Mouse (Mus musculus) hindbrain, embryonic 10.5 days (tissue): ENCODE measurements around the gene Col23a1. TPM values are rescaled to one million over a fixed set of nuclear protein-coding genes. Genes with fewer than 3 reads are reported as not detected.

Source experiments
- DNase-seq: peaks from one replicate; pipeline ENCODE4 v3.0.0-alpha.2; 2017; ENCODE audit warnings: low spot score
- H3K27ac ChIP-seq: fragments of 300-500 bp; sonication (generic); 2 replicates; pipeline ENCODE4 v1.5.1; 2016; ENCODE audit warnings: mild to moderate bottlenecking, moderate library complexity
- H3K27me3 ChIP-seq: fragments of 300-500 bp; sonication (generic); 2 replicates; pipeline ENCODE4 v1.6.1; 2016; ENCODE audit warnings: mild to moderate bottlenecking; ENCODE audit not compliant: poor library complexity, insufficient read depth, severe bottlenecking
- H3K36me3 ChIP-seq: fragments of 300-500 bp; sonication (generic); 2 replicates; pipeline ENCODE4 v1.6.1; 2016; ENCODE audit warnings: mild to moderate bottlenecking, moderate library complexity
- H3K4me1 ChIP-seq: fragments of 300-500 bp; sonication (generic); replicated peaks from 2 replicates; pipeline ENCODE4 v1.6.1; 2016; ENCODE audit warnings: mild to moderate bottlenecking
- H3K4me3 ChIP-seq: fragments of 300-500 bp; sonication (generic); 2 replicates; pipeline ENCODE4 v1.5.1; 2016; ENCODE audit warnings: mild to moderate bottlenecking, moderate library complexity
- H3K9me3 ChIP-seq: fragments of 300-500 bp; sonication (generic); 2 replicates; pipeline ENCODE4 v1.6.1; 2016; ENCODE audit warnings: mild to moderate bottlenecking, moderate library complexity
- WGBS: fragments of 180-500 bp; shearing (Covaris S2); methylation state at CpG from one replicate; pipeline ENCODE4 v1.1.7; 2016; 5-methylcytosine and 5-hydroxymethylcytosine counted together
- polyA plus RNA-seq: library from polyadenylated mRNA; unstranded; fragments of >200 nt; fragmentation: Nextera tagmentation; extraction: Ambion mirVana; gene quantifications from 2 replicates; pipeline ENCODE4 v1.2.1, GENCODE M21; 2016

Col23a1 gene
- polyA plus RNA-seq, 1 experiment from 2014 or later, result 16.6 TPM

DNA sequence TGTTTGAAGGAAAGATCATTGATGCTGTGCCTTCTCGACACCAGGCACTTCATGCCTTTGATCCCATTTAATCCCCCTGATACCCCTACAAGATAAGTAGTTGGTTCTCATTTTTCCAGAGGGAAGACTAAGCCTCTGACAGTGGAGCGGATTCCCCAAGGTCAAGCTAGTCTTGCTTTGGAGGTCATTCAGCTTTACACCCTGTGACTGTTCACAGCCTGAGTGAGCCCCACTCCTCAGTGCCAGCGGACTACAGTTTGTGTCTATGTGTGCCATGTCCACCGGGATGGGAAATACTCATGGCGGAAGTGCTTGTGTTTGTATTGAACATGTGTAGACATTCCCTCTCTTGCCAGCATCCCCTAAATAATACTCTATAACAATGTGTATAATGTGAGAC is 74.6 kb downstream of the Col23a1 start:
- WGBS, result 91% methylated on average over 5 of the region's 5 CpGs
- Histone ChIP-seq H3K36me3 (no peaks in the 10 kb centered on the region), H3K27me3 (no peaks in the 10 kb centered on the region), H3K4me1 (no peaks in the 10 kb centered on the region), H3K4me3 (no peak overlapping the region), H3K9me3 (no peaks in the 10 kb centered on the region), H3K27ac (no peak overlapping the region)
- no peak for DNase-seq

DNA sequence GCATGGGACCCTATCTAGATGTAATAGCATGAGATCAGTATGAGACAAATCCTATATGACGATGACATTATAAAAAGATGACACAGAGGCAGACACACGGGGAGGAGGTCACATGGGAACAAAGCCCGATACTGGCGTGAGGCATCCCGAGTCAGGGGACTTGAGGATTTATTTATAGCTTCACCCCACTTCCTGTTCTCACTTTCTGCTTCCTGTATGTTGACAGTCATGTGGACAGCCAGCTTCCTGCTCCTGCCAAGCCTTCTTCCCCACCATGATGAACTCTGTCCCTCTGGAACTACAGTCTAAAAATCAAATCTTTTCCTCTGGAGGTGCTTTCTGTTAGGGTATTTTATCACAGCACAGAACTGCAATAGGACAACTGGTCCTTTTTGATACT is 77.6 kb downstream of the Col23a1 start:
- no peak for DNase-seq
- 86% methylated on average over 5 of the region's 5 CpGs for WGBS
- Histone ChIP-seq H3K9me3 (no peaks in the 10 kb centered on the region), H3K4me3 (no peak overlapping the region), H3K36me3 (no peaks in the 10 kb centered on the region), H3K4me1 (peaks cover 10% of the 10 kb centered on the region), H3K27ac (no peak overlapping the region), H3K27me3 (no peaks in the 10 kb centered on the region)

DNA sequence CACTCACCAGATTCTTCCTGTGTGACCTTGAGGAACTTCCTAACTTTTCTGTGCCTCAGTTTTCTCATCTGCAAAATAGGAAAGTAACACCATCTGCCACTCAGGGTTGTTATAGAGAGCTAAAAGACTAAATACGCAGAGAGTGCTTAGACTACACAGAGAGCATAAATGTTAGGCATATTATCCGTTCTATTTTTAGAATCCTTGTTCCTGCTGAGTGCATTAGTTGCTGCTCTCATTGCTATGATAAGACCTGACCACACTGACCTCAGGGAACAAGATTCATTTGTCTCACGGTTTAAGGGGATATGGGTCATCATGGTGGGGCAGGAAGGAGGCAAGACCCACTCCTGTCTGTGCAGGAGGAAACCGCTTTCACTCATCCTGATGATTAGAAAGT is 80.6 kb downstream of the Col23a1 start:
- H3K4me3 ChIP-seq, result no peak overlapping the region
- DNase-seq, result no peak
- no peaks in the 10 kb centered on the region for H3K36me3 ChIP-seq
- WGBS, result 81% methylated on average over 4 of the region's 4 CpGs
- no peak overlapping the region for H3K27ac ChIP-seq
- H3K9me3 ChIP-seq, result no peaks in the 10 kb centered on the region
- peaks cover 10% of the 10 kb centered on the region for H3K4me1 ChIP-seq
- no peaks in the 10 kb centered on the region for H3K27me3 ChIP-seq

DNA sequence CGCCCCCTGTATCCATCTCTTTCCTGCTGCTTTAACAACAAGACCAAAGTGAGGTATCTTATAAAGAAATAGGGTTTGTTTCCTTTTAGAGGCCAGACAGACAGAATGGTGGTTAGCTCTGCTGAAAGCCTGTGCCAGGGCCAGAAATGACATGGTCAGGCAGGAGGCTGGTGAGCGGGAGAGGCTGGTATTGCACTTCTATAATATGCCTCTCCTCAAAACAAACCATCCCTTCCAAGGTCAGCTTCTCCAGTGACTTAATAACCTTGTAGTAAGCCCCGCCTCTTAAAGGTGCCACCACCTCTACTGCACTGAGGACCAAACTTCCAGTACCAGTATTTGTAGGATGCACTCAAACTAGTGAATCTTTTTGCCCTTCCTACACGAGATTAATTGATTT is 81.6 kb downstream of the Col23a1 start:
- no peak for DNase-seq
- no peaks in the 10 kb centered on the region for H3K36me3 ChIP-seq
- 69% methylated on average over 4 of the region's 4 CpGs for WGBS
- H3K9me3 ChIP-seq, result no peaks in the 10 kb centered on the region
- H3K27me3 ChIP-seq, result no peaks in the 10 kb centered on the region
- H3K27ac ChIP-seq, result no peak overlapping the region
- no peak overlapping the region for H3K4me3 ChIP-seq
- H3K4me1 ChIP-seq, result peaks cover 10% of the 10 kb centered on the region

DNA sequence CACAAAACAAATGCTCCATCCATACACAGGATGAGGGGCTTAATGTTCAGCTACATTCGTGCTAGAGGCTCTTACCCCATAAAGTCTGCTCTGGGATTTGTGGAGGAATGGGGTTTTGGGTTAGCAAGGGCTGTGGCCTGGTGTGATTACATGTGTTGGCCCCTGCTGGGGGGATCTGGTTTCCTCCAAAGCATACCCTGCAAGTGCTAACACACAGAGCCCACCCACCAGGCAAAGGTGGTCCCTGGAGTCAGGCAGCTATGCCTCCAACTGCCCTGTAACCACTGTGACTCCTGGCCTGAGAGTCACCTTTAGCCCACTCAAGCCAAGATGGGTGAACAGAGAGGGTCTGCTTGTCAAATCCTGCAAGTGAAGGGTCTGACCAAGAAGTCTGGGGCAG is 82.2 kb downstream of the Col23a1 start:
- no peak for DNase-seq
- peaks cover 10% of the 10 kb centered on the region for H3K4me1 ChIP-seq
- no peaks in the 10 kb centered on the region for H3K27me3 ChIP-seq
- no peak overlapping the region for H3K27ac ChIP-seq
- no peak overlapping the region for H3K4me3 ChIP-seq
- no peaks in the 10 kb centered on the region for H3K9me3 ChIP-seq
- H3K36me3 ChIP-seq, result no peaks in the 10 kb centered on the region
- WGBS, result 58% methylated on average over 1 of the region's 1 CpGs

DNA sequence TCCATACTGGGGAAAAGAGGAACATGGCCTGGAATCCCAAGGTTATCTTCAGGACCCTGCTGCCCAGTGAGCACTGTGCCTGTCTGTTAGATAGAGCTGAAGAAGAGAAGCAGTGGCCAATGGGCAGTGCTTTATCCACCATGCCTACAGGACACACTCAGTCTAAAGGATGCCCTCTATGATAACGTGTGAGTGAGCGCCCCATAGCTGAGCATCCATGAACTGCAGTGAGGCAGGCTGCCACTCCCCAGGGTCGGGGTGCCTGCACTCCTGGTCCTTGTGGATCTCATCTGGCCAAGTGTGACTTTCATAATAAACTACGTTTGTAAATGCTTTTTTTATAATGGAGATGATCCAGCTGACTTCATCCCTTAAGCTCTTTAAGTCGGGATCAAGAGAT is 87.5 kb downstream of the Col23a1 start:
- no peak overlapping the region for H3K27ac ChIP-seq
- 73% methylated on average over 5 of the region's 5 CpGs for WGBS
- no peak for DNase-seq
- no peaks in the 10 kb centered on the region; the same call in 1 of the 2 replicates for H3K4me1 ChIP-seq
- H3K9me3 ChIP-seq, result no peaks in the 10 kb centered on the region
- H3K27me3 ChIP-seq, result no peaks in the 10 kb centered on the region
- no peaks in the 10 kb centered on the region for H3K36me3 ChIP-seq
- H3K4me3 ChIP-seq, result no peak overlapping the region

DNA sequence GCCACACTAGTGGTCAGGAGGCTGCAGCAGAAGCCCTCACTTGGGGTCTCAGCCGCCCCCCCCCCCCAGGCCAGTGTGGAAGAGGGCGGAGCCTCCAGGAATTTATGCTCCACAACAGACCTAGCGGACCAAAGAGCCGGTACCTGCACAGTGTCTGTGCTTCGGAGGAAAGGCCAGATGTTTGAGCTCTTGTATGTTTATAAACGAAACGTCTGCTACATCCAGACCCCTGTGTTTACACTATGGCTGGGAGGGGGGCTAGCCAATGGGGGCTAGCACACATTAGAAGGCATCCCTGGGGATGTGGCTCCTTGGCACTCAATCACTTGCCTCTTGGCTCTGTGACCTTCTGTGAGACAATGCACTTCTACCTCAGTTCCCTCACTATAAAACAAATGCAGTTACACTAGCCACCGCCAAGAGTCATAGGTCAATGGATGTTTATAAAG is 99.2 kb downstream of the Col23a1 start:
- peak overlapping the region; percentile 16; the same call in 1 of the 2 replicates for H3K27ac ChIP-seq
- no peaks in the 10 kb centered on the region for H3K9me3 ChIP-seq
- no peak overlapping the region for H3K4me3 ChIP-seq
- no peaks in the 10 kb centered on the region for H3K36me3 ChIP-seq
- H3K4me1 ChIP-seq, result peaks cover 27% of the 10 kb centered on the region
- peak; percentile 23 for DNase-seq
- WGBS, result 41% methylated on average over 8 of the region's 8 CpGs
- no peaks in the 10 kb centered on the region for H3K27me3 ChIP-seq

DNA sequence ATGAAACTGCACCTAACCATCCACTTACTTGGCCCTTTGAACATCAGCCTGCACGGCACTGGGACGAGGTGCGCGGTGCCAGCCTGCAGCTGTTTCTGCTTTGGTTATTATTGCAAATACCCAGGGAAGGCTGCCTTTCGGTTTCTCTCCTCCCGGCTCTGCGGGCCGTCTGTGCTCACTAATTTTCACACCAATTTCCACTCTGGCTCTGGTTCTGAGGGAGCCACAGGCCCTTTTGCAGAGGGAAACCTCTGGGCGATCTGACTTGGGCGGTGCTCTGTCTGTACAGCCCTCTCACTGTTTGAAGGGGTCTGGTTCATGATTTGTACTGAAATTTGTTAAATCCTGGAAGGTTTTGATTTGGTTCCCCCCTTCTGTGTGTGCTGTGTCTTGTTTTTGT is 100.0 kb downstream of the Col23a1 start:
- no peak overlapping the region for H3K4me3 ChIP-seq
- H3K27me3 ChIP-seq, result no peaks in the 10 kb centered on the region
- DNase-seq, result no peak
- H3K27ac ChIP-seq, result no peak overlapping the region; the same call in 1 of the 2 replicates
- WGBS, result 61% methylated on average over 10 of the region's 10 CpGs
- no peaks in the 10 kb centered on the region for H3K36me3 ChIP-seq
- H3K9me3 ChIP-seq, result no peaks in the 10 kb centered on the region
- peaks cover 27% of the 10 kb centered on the region for H3K4me1 ChIP-seq

DNA sequence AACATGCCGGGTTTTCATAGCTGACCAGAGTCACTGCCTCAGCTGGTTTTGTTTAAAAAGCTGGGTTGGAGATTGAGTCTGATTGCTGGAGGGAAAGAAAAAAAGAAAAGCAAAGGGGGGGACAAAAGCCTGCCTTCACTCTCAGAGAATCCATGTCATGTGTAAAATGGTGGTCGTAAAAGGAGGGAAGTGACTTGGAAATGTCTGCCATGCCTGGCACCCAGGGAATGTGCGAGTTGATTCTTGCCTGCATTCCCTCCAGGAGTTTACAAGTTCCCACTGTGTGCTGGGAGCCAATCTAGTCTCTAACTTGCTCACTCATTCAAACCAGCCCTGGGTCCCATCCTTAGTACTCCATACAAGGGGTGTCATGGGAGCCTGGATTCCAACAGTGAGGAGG is 100.8 kb downstream of the Col23a1 start:
- peaks cover 27% of the 10 kb centered on the region for H3K4me1 ChIP-seq
- WGBS, result 68% methylated on average over 3 of the region's 3 CpGs
- no peaks in the 10 kb centered on the region for H3K36me3 ChIP-seq
- DNase-seq, result no peak
- no peak overlapping the region for H3K27ac ChIP-seq
- no peak overlapping the region for H3K4me3 ChIP-seq
- H3K9me3 ChIP-seq, result no peaks in the 10 kb centered on the region
- H3K27me3 ChIP-seq, result no peaks in the 10 kb centered on the region

DNA sequence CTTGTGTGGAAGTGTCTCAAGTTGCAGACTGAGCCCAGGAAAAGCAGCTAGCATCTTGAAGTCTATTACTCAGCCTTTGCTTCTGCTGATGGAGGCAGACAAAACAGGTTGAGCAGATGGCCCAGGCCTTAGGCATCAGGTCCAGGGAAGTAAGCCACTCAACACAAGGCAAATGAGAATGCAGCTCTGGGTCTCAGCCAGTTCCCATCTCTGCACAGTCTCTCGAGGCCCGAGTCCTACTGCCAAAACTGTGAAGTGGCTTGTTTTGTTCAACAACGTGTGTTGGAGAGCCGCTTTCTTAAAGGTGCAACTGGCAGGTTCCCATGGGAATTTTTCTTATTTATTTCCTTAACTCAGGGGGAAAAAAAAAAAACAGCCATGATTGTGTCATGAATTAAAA is 101.8 kb downstream of the Col23a1 start:
- WGBS, result 64% methylated on average over 4 of the region's 4 CpGs
- DNase-seq, result no peak
- Histone ChIP-seq H3K36me3 (no peaks in the 10 kb centered on the region), H3K27me3 (no peaks in the 10 kb centered on the region), H3K27ac (no peak overlapping the region), H3K4me3 (no peak overlapping the region), H3K9me3 (no peaks in the 10 kb centered on the region), H3K4me1 (peaks cover 27% of the 10 kb centered on the region)

DNA sequence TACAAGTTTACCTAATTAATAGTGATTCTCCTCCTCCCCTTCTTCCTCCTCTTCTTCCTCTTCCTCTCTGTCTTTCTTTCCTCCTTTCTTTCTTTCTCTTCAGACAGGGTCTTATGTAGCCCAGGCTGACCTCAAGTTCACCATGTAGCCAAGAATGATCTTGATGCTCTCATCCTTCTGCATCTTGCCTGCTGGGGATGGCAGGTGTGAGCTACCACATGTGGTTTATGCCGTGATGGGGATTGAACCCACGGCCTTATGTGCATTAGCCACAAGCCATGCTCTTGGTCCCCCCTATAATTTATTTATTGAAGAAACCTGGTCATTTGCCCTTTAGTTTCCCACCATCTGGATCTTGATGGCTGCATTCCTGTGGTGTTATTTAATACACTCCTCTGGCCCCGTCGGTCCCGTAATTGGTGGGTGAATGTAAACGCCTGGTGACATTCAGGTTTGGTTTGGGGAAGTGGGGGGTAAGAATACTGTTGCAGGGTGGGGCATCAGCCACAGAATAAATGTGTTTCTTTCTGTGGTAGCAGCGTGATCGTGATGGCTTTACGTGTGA is 104.7 kb downstream of the Col23a1 start:
- Histone ChIP-seq H3K27ac (no peak overlapping the region), H3K9me3 (no peaks in the 10 kb centered on the region), H3K27me3 (no peaks in the 10 kb centered on the region), H3K4me3 (no peak overlapping the region), H3K36me3 (no peaks in the 10 kb centered on the region), H3K4me1 (peaks cover 18% of the 10 kb centered on the region)
- no peak for DNase-seq
- WGBS, result 73% methylated on average over 9 of the region's 9 CpGs

DNA sequence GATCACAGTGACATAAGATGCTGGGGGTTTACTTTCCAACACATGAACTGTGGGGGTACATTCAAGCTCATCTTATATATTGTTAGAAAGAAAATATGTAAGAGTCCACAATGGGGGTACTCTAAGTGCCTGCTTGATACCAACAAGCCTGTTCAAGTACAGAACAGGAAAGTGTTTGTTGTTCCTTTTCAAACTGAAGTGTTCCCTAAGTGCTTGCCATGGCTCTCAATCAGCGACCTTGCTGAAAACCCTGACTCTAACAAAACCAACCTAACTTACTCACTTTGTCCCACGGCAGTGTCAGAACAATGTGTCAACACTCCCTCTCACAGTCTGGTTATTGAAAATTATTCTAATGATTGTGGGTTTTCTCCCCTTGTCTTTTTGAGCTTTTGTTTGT is 106.7 kb downstream of the Col23a1 start:
- H3K36me3 ChIP-seq, result no peaks in the 10 kb centered on the region
- H3K4me1 ChIP-seq, result no peaks in the 10 kb centered on the region
- no peaks in the 10 kb centered on the region for H3K27me3 ChIP-seq
- WGBS, result 73% methylated on average over 2 of the region's 2 CpGs
- no peak for DNase-seq
- H3K4me3 ChIP-seq, result no peak overlapping the region
- no peak overlapping the region for H3K27ac ChIP-seq
- no peaks in the 10 kb centered on the region for H3K9me3 ChIP-seq

DNA sequence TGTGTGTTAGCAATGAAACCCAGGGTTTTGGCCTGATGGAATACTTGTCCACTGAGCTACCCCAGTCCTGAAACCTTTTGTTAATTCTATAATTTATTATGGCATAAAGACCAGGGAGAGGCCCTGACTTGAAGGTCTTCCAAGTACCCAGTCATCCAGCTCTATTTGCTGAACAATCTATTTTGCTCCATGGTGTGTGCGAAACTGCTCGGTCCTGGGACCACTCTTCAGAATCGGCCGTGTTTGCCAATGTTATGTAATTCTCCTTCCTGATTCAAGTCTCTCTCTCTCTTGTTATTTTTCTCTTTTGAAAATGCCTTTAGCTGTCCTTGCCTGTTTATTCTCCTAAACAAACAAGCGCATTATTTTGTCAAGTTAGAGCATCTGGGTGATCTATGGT is 108.4 kb downstream of the Col23a1 start:
- Histone ChIP-seq H3K27ac (no peak overlapping the region), H3K27me3 (no peaks in the 10 kb centered on the region), H3K36me3 (no peaks in the 10 kb centered on the region), H3K4me1 (no peaks in the 10 kb centered on the region), H3K4me3 (no peak overlapping the region), H3K9me3 (no peaks in the 10 kb centered on the region)
- no peak for DNase-seq
- WGBS, result 94% methylated on average over 5 of the region's 5 CpGs

DNA sequence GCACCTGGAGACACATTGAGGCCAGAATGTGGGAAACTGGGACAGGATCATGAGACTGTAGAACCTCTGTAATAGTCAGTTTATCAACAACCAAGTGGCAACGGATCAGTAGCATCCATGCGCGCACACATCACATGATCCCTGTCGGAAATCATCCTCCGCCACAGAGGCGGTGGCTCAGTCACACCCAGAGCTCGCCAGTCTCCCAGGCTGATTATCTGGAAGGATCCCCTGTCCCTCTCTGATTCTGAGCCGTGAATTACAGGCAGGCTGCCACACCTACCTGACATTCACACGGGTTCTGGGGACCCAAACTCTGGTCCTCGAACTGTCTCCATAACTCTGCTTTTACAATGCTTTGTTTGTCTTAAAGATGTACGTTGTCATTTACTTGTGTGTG is 110.6 kb downstream of the Col23a1 start:
- Histone ChIP-seq H3K27me3 (no peaks in the 10 kb centered on the region), H3K4me1 (no peaks in the 10 kb centered on the region), H3K27ac (no peak overlapping the region), H3K9me3 (no peaks in the 10 kb centered on the region), H3K36me3 (no peaks in the 10 kb centered on the region), H3K4me3 (no peak overlapping the region)
- DNase-seq, result no peak
- 89% methylated on average over 11 of the region's 11 CpGs for WGBS
